Mouse (Mus musculus) embryonic fibroblast, embryonic 13.5 days (primary cell): Measurements from ENCODE around the gene Cltb.

ENCODE experiments used
- CTCF ChIP-seq: IDR thresholded peaks from 2 replicates; pipeline ENCODE4 v1.5.1; 2011; ENCODE audit warnings: mild to moderate bottlenecking, control low read depth, low read length, moderate library complexity, borderline replicate concordance; ENCODE audit not compliant: insufficient read depth
- POLR2A ChIP-seq: IDR thresholded peaks from 2 replicates; pipeline ENCODE4 v1.6.1; 2011; ENCODE audit warnings: low read depth, mild to moderate bottlenecking, control low read depth, low read length, moderate library complexity

- TF ChIP-seq POLR2A (no peak), CTCF (no peak)
Measured at GRCm38 (mm10) chr13:54635011-54635410, 23.9 kb upstream of the Cltb start.
